Mouse (Mus musculus) heart, postnatal 36 days (tissue): Measurements from ENCODE around the gene Mc1r. TPM values are rescaled to one million over a fixed set of nuclear protein-coding genes. Genes with fewer than 3 reads are reported as not detected.

Source experiments
- DNase-seq, 2 experiments: peaks; one replicate each; pipeline ENCODE4 v3.0.0; 2021 to 2022
- intact Hi-C: fragments of 180-260 bp; cut with DNase I; formaldehyde crosslinking; loops from one replicate; pipeline ENCODE4 v1.15.1; 2025
- total RNA-seq, 2 experiments: library from RNA; stranded (reverse); gene quantifications; 2 replicates each; pipeline ENCODE4 v1.2.3; 2021

The Mc1r gene
- total RNA-seq: not detected

GRCm38 (mm10) chr8:123406786-123407185, at the start of gene Mc1r:
Gene Mc1r (plus strand): TSS chr8:123407107.
- intact Hi-C loops: no loop called here
- DNase-seq: peak; percentile 59

- DNase-seq: peak; percentile 79 to 88
- intact Hi-C loops: loop anchor here (1.0 kb wide), 1 partner anchor 42 kb away; no protein-coding TSS in a partner anchor
Observed at GRCm38 (mm10) chr8:123361082-123361739, 45.7 kb upstream of the Mc1r start.

GRCm38 (mm10) chr8:123373403-123374238, 33.3 kb upstream of the Mc1r start, which contains the start of gene Tcf25:
Gene Tcf25 (plus strand): TSS chr8:123373753.
- peak; percentile 93 to 96 for DNase-seq
- intact Hi-C loops: loop anchor here (2.0 kb wide), 1 partner anchor 269 kb away; no protein-coding TSS in a partner anchor

GRCm38 (mm10) chr8:123374239-123374578, 32.7 kb upstream of the Mc1r start:
- peak; percentile 95 to 97 for DNase-seq
- intact Hi-C loops: no loop called here

- intact Hi-C loops: no loop called here
- no peak for DNase-seq
Observed at GRCm38 (mm10) chr8:123375701-123376100, 31.2 kb upstream of the Mc1r start.

GRCm38 (mm10) chr8:123376106-123376505, 30.8 kb upstream of the Mc1r start:
- no peak for DNase-seq
- intact Hi-C loops: no loop called here

- intact Hi-C loops: no loop called here
- DNase-seq: no peak
Observed at GRCm38 (mm10) chr8:123381711-123382110, 25.2 kb upstream of the Mc1r start.

GRCm38 (mm10) chr8:123382516-123382915, 24.4 kb upstream of the Mc1r start:
- no peak for DNase-seq
- intact Hi-C loops: no loop called here

GRCm38 (mm10) chr8:123384883-123385540, 21.9 kb upstream of the Mc1r start:
- no peak for DNase-seq
- intact Hi-C loops: no loop called here

GRCm38 (mm10) chr8:123387041-123387440, 19.9 kb upstream of the Mc1r start:
- DNase-seq: no peak
- intact Hi-C loops: no loop called here

GRCm38 (mm10) chr8:123387801-123388200, 19.1 kb upstream of the Mc1r start:
- intact Hi-C loops: no loop called here
- no peak for DNase-seq

- intact Hi-C loops: no loop called here
- no peak for DNase-seq
Observed at GRCm38 (mm10) chr8:123389026-123389425, 17.9 kb upstream of the Mc1r start.

- DNase-seq: no peak
Observed at GRCm38 (mm10) chr8:123398308-123398707, 8.6 kb upstream of the Mc1r start.

GRCm38 (mm10) chr8:123401936-123402335, 5.0 kb upstream of the Mc1r start:
- no peak for DNase-seq

More at GRCm38 (mm10) chr8:123398308-123398707, 8.6 kb upstream of the Mc1r start:
- intact Hi-C loops: no loop called here

GRCm38 (mm10) chr8:123402730-123403326, 4.1 kb upstream of the Mc1r start:
- DNase-seq: no peak
- intact Hi-C loops: no loop called here

More at GRCm38 (mm10) chr8:123401936-123402335, 5.0 kb upstream of the Mc1r start:
- intact Hi-C loops: no loop called here

GRCm38 (mm10) chr8:123404521-123404920, 2.4 kb upstream of the Mc1r start:
- intact Hi-C loops: no loop called here
- DNase-seq: no peak

- DNase-seq: no peak
- intact Hi-C loops: no loop called here
Observed at GRCm38 (mm10) chr8:123407612-123408011, 705 bp downstream of the Mc1r start.

GRCm38 (mm10) chr8:123408586-123409544, 2.0 kb downstream of the Mc1r start:
- DNase-seq: no peak
- intact Hi-C loops: no loop called here

- DNase-seq: peak; percentile 48 to 54
- intact Hi-C loops: no loop called here
Observed at GRCm38 (mm10) chr8:123410049-123410587, 3.2 kb downstream of the Mc1r start.
